Mouse (Mus musculus) midbrain, embryonic 13.5 days (tissue): ENCODE data around the gene Ceacam20. TPM values are rescaled to one million over a fixed set of nuclear protein-coding genes. Genes with fewer than 3 reads are reported as not detected.

Source experiments
- ATAC-seq: fragments of 200-750 bp; cut with Nextera tagmentation; 2 replicates; pipeline ENCODE4 v1.8.0; 2017; ENCODE audit warnings: mild to moderate bottlenecking, moderate TSS enrichment, moderate library complexity
- H3K27ac ChIP-seq: fragments of 300-500 bp; sonication (generic); 2 replicates; pipeline ENCODE4 v1.5.1; 2015; ENCODE audit warnings: inconsistent platforms, mild to moderate bottlenecking, moderate library complexity
- H3K27me3 ChIP-seq: fragments of 300-500 bp; sonication (generic); 2 replicates; pipeline ENCODE4 v1.6.1; 2015; ENCODE audit warnings: mild to moderate bottlenecking, inconsistent platforms
- H3K36me3 ChIP-seq: fragments of 300-500 bp; sonication (generic); 2 replicates; pipeline ENCODE4 v1.6.1; 2015; ENCODE audit warnings: mild to moderate bottlenecking, inconsistent platforms
- H3K4me1 ChIP-seq: fragments of 300-500 bp; sonication (generic); replicated peaks from 2 replicates; pipeline ENCODE4 v1.6.1; 2015; ENCODE audit warnings: inconsistent platforms
- H3K4me2 ChIP-seq: fragments of 300-500 bp; sonication (generic); replicated peaks from 2 replicates; pipeline ENCODE4 v1.6.1; 2015; ENCODE audit warnings: moderate library complexity, mild to moderate bottlenecking, inconsistent platforms
- H3K4me3 ChIP-seq: fragments of 300-500 bp; sonication (generic); replicated peaks from 2 replicates; pipeline ENCODE4 v1.5.1; 2015; ENCODE audit warnings: mild to moderate bottlenecking, inconsistent platforms
- H3K9ac ChIP-seq: fragments of 300-500 bp; sonication (generic); replicated peaks from 2 replicates; pipeline ENCODE4 v1.6.1; 2015; ENCODE audit warnings: mild to moderate bottlenecking, inconsistent platforms
- H3K9me3 ChIP-seq: fragments of 300-500 bp; sonication (generic); 2 replicates; pipeline ENCODE4 v1.6.1; 2016; ENCODE audit warnings: mild to moderate bottlenecking, inconsistent platforms
- WGBS: fragments of 180-500 bp; shearing (Covaris S2); methylation state at CpG from one replicate; pipeline ENCODE4 v1.1.7; 2015; 5-methylcytosine and 5-hydroxymethylcytosine counted together
- polyA plus RNA-seq: library from polyadenylated mRNA; unstranded; fragments of >200 nt; fragmentation: Nextera tagmentation; extraction: Ambion mirVana; gene quantifications from 2 replicates; pipeline ENCODE4 v1.2.1, GENCODE M21; 2015

Gene Ceacam20
- polyA plus RNA-seq, 1 experiment from 2014 or later, result not detected

GRCm38 (mm10) chr7:20009987-20010386, 44.8 kb downstream of the Ceacam20 start:
- ATAC-seq, result no peak

More at GRCm38 (mm10) chr7:20009987-20010386, 44.8 kb downstream of the Ceacam20 start:
- Histone ChIP-seq H3K27ac (no peak overlapping the region), H3K4me2 (no peak overlapping the region), H3K27me3 (no peaks in the 10 kb centered on the region), H3K36me3 (no peaks in the 10 kb centered on the region), H3K9ac (no peak overlapping the region), H3K4me3 (no peak overlapping the region), H3K4me1 (no peaks in the 10 kb centered on the region), H3K9me3 (peaks cover 17% of the 10 kb centered on the region)
- WGBS, result 76% methylated on average over 2 of the region's 2 CpGs

Other genes with a start within 250 kb of the Ceacam20 start
- gene Tomm40, start 250.0 kb upstream of the Ceacam20 start, polyA plus RNA-seq, result 105 and 125 TPM in 2 replicates
- 40.6 and 48.0 TPM in 2 replicates for gene Nectin2, start 214.9 kb upstream of the Ceacam20 start, polyA plus RNA-seq
- gene Bcam, start 194.4 kb upstream of the Ceacam20 start, polyA plus RNA-seq, result 5.2 and 6.4 TPM in 2 replicates
- gene Cblc, start 168.6 kb upstream of the Ceacam20 start, polyA plus RNA-seq, result 0.32 TPM in 1 of 2 replicates, not detected in the other
- gene Bcl3, start 142.6 kb upstream of the Ceacam20 start, polyA plus RNA-seq, result 0.27 and 0.88 TPM in 2 replicates
- 5.7 and 6.6 TPM in 2 replicates for gene Gm19345, start 113.4 kb upstream of the Ceacam20 start, polyA plus RNA-seq
- gene Ceacam16, start 104.1 kb upstream of the Ceacam20 start, polyA plus RNA-seq, result 0.54 and 0.62 TPM in 2 replicates
- gene Ceacam19, start 77.4 kb upstream of the Ceacam20 start, polyA plus RNA-seq, result not detected in 2 replicates
- 5.3 and 6.2 TPM in 2 replicates for gene Pvr, start 44.3 kb upstream of the Ceacam20 start, polyA plus RNA-seq
- gene Igsf23, start 14.7 kb upstream of the Ceacam20 start, polyA plus RNA-seq, result not detected in 2 replicates
- not detected in 2 replicates for gene Nlrp9b, start 26.1 kb downstream of the Ceacam20 start, polyA plus RNA-seq
- not detected in 2 replicates for gene Vmn1r91, start 134.3 kb downstream of the Ceacam20 start, polyA plus RNA-seq
- not detected in 2 replicates for gene Gm16442, start 157.2 kb downstream of the Ceacam20 start, polyA plus RNA-seq
- not detected in 2 replicates for gene Vmn1r93, start 173.7 kb downstream of the Ceacam20 start, polyA plus RNA-seq
- not detected in 2 replicates for gene Vmn1r94, start 203.0 kb downstream of the Ceacam20 start, polyA plus RNA-seq
- gene Vmn1r95, start 228.3 kb downstream of the Ceacam20 start, polyA plus RNA-seq, result not detected in 2 replicates
- not detected in 2 replicates for gene Gm6164, start 240.2 kb downstream of the Ceacam20 start, polyA plus RNA-seq